Mouse (Mus musculus) cortical plate, adult 2 months (tissue): ENCODE data around the gene Slc25a23.

Experiments used
- CTCF ChIP-seq: fragments of 200-500 bp; IDR thresholded peaks from 2 replicates; pipeline ENCODE4 v1.5.1; 2011; ENCODE audit warnings: mild to moderate bottlenecking, control low read depth, low read length; ENCODE audit not compliant: insufficient read depth; ENCODE audit errors: extremely low read depth
- POLR2A ChIP-seq: fragments of 200-500 bp; IDR thresholded peaks from 2 replicates; pipeline ENCODE4 v1.6.1; 2011; ENCODE audit warnings: mild to moderate bottlenecking, low read length, control low read depth; ENCODE audit not compliant: insufficient read depth; ENCODE audit errors: extremely low read depth

- TF ChIP-seq CTCF (peak; percentile 33; the same call in 1 of the 2 replicates), POLR2A (no peak)
These were observed 52.3 kb downstream of the Slc25a23 start for GRCm38 (mm10) chr17:57007137-57007905.
